Mouse (Mus musculus) ZHBTc4 (cell line): ENCODE measurements around the gene Aspscr1.

Experiments used
- DNase-seq: peaks from one replicate; pipeline ENCODE4 v3.0.0-alpha.2; 2011; ENCODE audit warnings: low read depth, low spot score

The Aspscr1 gene

DNA sequence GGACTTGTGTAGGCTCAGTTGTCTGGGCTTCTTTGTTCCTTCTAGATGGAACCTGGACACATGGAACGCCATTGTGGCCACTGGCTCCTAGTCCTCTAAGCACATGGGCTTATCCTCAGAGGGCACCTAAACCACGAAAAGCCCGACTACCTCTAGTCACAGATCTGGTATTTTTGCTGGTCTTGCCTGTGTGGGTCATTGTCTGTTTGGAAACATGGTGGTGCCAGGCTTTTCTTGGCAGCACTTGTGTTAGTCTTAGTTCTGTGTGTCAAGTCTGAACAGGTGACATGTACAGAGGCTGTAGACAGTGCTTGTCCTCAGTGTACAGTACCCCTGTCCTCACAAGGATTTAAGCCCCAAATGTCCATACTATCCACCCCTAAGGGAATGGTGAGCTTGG is 10.8 kb downstream of the Aspscr1 start:
- no peak for DNase-seq

DNA sequence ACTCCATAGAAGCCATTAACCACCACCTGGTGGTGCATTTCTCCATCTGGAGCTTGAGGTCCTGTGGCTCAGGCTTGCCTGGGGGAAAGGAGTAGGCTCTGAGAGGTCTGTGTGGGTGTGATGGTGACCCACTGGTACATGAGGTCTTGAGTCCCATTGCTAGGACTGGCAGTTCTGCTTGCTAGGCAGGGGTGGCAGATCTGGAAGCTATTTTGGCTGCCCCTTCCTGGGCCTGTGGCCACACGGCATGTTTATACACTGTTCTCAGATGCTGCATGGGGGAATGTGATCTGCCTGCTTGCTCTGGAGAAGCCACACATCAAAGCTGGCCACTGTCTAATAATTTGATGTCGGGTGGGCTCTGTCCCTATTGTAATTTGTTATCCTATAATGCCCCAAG is 11.3 kb downstream of the Aspscr1 start:
- no peak for DNase-seq

DNA sequence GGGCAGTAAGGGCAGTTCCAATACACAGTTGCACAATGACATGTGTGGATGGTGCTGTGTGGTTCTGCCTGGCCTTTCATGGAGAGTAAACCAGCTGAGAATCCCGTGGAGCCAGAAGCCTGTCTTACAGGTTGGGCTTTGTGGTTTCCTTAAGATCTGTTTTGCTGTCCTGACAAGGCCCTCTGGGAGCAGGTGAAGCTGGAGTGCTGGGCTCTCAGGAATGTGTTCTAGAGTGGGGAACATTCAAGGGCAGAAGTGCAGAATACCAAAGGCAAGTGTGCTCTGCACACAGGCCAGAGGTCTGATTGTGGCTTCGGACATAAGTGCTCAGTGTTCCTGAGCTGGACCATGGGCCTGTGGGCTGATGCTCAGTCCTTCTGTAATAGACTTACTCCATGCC is 11.9 kb downstream of the Aspscr1 start:
- DNase-seq: no peak

DNA sequence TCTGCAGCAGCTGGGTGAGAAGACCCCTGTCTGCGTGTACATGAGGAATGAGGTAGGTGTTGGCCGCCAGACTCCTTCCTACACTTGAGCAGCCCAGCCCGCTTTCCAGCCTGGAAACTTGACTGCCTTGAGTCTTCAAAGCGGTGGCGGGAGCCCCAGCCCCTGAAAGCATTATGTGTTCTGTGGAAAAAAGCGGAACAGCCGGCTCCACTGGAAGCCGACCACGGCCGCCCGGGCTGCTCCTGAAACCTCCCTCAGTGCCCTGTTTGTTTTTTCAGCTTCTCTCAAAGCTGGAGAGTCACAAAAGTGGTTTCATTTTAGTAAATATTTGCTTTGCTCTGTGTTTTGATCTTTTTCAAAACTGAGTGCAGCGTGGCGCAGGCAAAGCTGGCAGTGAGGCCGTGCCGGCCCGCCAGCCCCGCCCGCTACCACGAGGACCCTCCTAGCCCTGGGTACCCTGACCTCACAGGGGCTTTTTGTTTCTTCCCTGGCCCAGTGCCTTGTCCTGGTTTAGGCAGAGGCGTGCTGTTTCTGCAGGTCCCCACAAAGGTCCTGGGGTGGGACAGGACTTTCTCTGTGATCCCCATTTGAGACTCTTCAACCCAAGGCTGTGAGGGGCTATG is 14.0 kb downstream of the Aspscr1 start:
- no peak for DNase-seq

DNA sequence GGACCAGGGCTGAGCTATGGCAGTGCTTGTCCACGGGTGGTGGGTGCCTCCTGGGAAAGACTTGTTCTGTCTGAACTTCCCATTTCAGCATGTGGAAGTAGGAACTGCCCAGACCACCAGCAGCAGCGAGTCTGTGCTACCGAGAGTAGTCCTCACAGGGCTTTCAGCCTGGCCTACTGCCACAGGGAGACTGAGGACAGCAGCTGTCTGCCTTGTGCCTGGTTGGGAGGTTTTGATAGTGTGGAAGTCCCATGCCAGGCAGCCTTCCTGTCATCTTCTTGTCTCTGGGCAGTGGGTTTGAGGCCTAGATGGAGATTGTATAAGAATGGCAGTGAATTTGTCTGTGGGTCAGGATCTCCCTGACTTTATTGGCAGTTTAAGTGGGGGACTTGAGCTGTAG is 16.6 kb downstream of the Aspscr1 start:
- no peak for DNase-seq

DNA sequence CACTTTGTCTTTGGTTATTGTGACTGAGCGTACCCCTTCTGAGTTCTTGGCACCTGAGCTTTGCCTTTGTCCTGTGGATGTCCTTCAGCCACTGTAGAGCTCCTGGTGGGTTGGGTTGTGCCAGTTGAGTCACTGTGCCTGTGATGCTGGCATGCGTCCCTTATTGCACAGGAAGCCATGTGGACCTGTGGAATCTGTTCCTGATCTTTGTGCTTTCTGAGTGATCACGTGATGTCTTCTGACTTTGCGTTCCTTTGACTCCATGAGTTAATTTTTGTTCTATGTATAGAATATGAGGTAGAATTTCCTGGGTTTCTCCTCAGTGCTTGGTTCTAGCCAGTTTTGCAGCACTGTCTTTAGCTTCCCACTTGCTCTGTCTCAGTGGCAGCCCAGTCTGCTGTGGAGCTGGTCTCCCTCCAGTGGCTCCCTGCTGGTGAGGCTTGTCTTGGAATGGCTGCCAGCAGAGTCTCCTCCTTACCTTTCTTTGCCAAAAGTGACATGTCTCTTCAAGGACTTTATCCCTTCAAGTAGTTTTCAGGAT is 19.8 kb downstream of the Aspscr1 start:
- no peak for DNase-seq

DNA sequence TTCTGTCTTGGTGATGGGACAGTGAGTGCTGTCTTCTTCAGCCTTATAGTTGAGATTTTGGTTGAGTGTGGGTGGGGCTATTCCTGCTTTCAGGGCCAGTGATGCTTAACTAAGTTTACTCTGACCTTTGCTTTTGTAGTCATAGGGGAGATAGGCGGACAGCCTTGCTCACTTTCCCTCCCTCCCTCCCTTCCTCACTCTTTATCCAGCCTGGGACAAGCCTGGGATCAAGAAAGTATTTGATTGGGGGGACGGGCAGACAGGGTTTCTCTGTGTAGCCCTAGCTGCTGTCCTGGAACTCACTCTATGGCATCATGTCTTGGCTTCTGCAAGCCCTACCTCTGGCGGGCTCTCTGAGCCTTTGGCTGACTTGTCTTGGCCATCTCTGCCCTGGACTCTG is 20.7 kb downstream of the Aspscr1 start:
- no peak for DNase-seq

DNA sequence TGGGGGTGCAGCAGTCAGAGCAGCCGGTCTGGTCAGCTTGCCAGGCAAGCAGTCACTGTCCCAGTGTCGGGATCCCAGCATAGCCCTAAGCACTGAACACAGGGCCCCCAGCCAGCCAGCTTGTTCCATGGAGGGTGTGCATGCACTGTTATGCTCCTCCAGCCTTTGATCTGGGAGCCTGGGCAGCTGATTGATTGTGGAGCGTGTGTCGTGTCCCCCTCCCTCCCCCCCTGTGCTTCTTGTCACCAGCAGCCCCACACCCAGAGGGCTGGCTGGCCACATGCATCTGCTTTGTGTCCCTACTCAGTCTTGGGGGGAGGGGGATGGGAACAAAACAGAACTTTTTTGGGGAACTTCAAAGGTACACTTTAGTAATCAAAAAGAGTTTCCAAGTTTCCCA is 22.4 kb downstream of the Aspscr1 start:
- DNase-seq: no peak

DNA sequence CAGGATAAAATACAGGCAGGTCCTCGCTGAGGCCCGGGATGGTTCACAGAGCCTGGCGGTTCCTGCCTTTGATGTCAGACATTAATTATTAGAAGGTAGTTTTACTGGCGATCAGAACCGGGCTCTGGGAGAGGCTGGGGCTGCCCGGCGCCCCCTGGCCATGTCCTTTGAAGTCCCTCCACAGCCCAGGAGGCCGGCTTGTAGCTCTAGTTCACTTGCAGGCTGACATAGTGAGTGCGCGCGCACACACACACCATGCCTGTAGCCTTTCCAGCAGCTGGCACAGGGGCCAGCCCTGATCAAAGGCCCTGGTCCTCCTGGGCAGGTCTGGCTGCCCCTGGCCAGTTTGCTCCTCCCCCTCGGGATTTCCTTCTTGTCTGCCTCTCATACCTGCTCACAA is 22.9 kb downstream of the Aspscr1 start:
- DNase-seq: no peak

DNA sequence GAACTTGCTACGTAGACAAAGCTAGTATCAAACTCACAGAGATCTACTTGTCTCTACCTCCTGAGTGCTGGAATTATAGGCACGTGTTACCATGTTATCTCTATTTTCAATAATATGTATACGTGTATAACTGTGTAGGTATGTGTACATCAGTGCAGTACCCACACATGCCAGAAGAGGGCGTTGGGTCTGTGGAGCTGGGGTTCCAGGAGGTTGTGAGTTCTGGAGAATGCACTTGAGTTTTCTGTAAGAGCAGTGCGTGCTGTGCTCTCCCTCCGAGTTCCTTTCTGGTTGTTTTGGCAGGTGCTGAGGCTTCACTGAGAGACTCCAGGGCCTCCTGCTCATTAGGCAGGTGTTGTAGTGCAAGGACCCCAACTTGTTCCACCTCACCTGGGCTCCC is 23.8 kb downstream of the Aspscr1 start:
- peak; percentile 82 for DNase-seq

DNA sequence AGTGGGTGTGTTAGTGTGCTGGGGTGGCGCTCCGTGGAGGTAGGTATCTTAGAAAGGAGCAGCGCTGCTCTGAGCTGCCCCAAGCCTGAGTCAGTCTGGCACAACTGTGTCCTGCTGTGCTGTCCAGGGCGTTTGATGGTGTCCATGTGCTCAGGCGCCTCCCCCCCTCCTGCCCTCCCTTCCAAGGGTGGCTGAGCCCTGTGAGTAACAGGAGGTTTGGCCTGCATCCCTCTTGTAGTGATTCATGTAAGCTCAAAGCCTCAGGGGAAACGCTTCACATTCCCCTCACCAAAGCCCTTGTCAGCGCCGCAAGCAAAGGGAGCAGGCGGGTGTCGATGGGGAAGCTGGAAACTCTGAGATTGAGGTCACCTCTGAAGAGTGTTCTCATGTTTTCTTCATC is 25.0 kb downstream of the Aspscr1 start:
- no peak for DNase-seq

DNA sequence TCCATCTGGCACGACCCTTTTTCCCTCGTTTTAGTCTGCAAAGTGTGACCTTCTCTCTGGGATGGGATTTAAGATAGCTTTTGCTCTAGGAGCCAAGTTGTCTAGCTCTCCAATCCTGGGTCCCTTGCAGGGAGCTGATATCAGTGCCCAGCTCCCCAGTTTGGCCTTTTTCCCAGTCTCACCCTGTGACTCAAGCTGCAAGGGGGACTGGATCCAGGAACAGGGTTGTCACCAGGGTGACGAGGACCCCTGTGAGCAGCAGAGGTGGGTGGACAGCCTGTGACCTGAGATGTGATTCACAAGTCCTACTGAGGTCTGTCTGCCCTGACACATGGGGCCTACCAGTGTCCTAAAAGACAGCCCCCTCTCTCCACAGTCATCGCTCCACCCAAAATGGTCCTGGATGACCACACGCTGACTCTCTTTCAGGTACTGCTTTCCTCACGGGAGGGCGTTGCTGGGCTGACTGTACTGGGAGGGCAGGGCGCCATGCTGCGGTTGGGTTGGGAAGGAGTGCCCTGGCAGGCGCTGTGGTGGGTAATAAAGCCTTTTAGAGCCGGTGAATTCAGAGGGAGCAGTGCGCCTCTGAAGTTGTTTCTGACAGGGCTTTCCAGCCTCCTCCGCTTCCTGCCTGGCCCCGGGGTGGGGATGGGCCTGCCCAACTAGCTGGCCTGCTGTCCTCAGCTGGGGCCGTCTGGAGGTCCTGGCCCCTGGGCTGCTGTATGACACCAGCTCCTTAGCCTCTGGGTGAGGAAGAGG is 31.1 kb downstream of the Aspscr1 start:
- DNase-seq: peak; percentile 40

DNA sequence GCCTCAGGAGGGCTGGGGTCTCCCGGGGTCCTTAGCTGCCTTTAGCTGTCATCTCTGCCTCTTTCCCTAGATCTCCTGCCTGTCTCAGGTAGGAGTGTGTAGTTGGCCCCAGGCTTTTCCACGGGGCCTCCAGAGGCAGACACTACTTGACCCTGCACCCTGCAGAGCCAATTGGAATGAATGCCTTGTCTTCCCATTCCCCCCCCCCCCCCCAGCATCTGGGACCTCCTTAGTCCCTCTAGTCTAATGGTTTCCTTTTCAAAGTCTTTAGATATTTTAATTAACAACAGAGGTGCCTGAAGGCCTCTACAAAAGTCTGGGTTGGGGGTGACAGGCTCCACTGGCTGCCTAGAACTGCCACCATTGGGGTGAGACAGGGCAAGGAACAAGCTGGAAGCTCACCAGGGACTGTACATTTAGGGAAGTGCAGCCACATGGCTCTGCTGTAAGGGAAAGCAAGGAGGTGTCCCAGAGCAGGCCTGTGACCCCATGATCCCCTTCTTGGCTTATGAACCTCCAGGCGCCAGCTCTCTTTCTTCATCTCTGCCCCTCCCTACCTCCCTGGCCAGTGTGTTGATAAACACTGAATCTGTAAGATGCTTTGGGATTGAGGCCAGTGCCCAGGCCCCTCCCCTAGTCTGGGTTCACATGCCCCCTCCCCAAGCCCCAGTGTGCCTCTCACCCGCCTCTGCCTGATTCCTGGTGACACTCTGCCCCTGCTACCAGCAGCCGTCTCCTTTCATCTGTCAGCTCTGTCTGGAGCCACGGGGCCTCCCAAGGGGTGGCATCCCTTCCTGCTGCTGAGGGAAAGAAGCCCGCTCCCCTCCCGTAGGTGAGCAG is 31.9 kb downstream of the Aspscr1 start:
- peak; percentile 75 for DNase-seq

DNA sequence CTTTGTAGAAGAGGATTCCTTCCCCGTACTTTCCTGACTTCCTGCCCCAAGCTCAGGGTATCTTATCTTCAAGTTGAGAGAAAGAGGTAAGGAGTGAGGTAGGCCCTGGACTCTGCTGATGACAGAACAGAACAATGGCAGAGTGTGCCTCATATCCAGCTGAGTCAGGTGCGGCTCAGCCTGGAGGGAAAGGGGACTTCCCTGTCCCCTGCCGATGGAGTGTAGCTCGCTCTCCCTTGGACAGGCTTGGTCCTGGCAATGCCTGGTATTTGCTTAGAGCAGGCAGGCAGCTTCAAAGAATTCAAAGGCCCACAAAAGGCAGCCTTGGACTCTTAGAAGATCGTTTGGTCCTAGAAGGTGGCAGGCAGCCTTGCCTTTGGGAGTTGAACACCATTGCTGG is 33.3 kb downstream of the Aspscr1 start:
- DNase-seq: no peak

DNA sequence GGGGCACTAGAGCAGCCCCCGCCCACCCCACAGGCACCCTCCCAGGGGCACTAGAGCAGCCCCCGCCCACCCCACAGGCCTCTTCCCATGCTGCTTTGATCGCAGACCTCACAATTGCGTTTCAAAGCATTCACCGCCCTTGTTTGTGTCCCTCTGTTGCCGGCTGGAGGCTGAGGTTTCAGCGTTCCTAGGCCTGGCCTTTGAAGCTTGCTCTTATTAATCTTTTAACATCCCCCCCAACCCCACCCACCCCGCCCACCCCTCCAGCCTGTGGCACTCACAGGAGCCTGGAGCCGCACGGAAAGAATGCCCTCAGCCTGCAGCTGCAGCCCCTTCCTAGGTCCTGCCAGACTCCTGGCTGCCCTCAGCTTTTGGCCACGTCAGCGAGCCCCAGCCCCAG is 34.5 kb downstream of the Aspscr1 start:
- DNase-seq: peak; percentile 87

DNA sequence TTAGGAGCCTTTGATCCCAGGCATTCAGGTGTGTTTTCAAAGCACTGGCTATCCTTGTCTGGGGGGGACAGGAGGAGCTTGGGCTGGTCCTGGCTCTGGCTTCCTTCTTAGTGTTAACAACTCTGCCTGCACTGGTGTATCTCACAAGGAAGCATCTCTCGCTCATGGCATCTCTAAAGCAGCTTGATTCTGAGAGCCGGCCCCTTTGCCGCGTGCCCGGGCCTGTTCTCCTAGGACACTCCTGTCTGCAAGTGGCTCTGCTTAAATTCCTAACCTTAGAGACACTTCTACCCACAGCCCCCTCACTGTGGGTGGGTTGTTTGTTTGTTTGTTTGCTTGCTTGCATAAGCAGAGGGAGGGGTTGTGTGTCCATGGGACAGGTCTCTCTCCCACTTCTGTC is 35.2 kb downstream of the Aspscr1 start:
- peak; percentile 35 for DNase-seq

DNA sequence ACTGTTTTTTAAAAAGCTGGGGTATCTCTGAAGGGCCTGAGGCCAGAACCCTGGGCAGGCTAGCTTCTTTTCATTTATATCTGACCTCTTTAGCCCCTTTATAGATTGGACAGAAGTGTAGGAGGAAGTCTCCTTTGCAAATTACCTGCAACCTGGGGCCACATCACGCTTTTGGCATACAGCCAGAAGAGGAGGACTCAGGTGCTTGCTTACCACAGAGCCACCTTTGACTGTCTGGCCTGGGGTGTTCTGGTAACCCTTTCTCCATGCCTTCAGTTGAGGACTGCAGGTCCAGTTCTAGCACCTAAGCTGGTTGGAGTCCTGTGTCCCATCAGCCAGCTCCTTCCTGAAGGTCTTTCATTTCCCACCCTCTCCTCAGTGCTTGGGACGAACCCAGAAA is 36.8 kb downstream of the Aspscr1 start:
- no peak for DNase-seq

DNA sequence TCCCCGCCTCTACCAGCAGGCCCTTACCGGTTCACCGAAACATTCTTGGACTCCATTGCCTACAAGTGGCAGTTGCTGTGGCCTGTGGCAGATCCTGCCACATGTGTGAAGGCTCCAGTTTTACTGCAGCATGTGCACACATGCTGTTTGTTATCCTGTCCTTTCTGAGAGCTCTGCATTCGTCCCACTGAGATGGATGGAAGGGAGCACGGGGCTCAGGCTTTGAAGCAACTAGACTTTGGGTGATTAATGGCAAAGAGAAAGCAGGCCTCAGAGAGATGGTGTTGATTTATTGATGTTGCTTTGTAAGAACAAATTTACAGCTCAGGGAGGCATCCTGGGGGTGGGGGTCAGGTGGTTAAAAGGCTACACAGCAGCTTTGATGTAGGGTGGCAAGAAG is 37.9 kb downstream of the Aspscr1 start:
- no peak for DNase-seq

DNA sequence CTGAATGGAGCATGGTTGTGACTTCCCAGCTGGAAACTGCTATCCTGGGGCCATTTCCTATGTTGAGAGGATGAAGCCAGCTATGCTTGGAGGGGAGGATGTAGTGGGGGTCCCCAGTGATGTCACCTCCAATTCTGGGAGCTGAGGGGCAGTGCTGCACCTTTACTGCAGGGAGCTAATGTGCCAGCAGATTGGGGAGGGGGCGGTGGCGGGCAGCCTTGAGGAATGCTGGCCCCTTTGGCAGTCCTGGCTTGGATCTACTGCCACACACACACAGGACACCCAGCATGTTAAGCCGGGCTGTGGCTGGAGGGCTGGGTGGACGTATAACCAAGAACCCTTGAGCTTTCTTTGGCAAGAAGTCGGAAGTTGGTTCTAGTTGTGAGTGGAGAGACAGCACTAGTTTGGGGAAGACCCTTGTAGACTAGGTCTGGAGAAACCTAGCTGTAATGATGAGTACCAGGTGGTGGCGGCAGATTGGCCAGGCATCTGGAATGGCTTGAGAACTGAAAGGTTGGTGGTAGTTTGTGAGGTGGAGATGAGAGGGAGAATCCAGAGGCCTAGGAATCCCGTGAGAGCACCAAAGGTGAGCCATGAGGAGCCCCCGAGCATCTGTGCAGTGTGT is 39.3 kb downstream of the Aspscr1 start:
- DNase-seq: no peak

DNA sequence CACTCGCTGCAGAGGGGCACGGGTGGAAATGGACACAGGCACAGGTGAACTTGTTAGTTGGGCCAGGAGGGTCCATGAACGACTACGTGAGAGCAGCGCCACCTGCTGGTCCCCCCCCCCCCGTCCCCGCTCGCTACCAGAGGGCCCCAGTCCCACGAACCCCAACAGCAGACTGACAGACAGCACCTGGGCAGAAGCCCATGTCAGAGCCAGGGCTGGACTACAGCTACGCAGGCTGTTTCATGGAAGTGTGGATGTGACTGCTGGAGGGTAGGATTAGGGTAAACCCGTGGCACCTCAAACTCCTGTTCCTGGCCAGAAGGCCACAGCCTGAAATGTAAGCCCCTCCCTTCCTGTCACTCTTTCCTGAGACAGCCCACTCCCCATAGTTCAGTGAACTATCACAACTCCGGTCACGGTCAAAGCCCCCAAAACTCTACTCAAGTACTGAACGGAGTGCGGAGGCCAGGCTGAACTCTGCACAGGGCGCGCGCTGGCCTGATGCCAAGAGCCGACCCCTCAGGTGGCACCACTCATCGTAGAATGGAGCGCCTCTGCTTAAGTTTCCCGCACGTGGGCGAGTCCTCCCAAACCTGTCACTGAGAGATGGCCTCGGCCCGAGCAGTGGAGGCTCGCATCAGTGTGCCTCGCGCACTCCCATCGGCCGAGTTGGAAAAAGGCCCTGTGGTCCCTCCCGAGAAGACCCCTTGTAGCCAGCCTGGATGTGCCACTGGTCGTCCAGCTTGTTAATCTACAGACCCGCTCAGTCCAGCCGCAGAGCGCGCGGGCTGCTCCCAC is 40.2 kb downstream of the Aspscr1 start:
- peak; percentile 71 for DNase-seq
